Mouse (Mus musculus): ENCODE results near the gene Pask. TPM values are rescaled to one million over a fixed set of nuclear protein-coding genes. Genes with fewer than 3 reads are reported as not detected.
"Not testable (repeated sequence)": the region's sequence is repeated elsewhere in the genome, so short reads cannot be mapped to it uniquely, and the experiment has no call there.

The Pask gene
- polyA plus RNA-seq, 1 experiment: 0.22 TPM

DNA sequence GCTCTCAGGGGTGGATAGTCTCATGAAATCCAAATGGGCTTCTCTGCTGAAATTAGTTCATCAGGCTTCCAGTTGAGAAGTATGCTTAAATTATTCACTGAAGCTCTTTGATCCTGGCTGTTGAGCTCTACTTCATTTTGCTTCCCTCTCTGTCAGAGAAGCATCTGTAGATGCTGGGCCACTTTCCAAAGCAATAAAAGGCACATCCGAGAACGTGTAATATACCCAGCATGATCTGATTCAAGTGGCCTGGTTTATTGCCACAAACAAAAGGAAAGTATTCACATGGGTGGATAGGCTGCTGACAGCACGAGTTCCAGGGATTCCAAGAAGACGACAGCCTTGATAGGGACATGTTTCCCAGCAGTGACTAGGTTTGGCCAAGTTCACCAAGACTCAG lies 6.4 kb upstream of the Pask start:
- H3K27me3 ChIP-seq (ENCODE audit: control insufficient read depth): no peaks in the 10 kb centered on the region
- no peaks in the 10 kb centered on the region for H3K9me3 ChIP-seq (ENCODE audit: control insufficient read depth, low read length)
- TF ChIP-seq TAL1 (IDR thresholded peaks at IDR 0.05; ENCODE audit: low read length): no peak
- H3K4me3 ChIP-seq (replicated peaks): no peak overlapping the region
- H3K4me1 ChIP-seq (ENCODE audit: control insufficient read depth): peaks cover 13% of the 10 kb centered on the region
- H3K36me3 ChIP-seq (ENCODE audit: control insufficient read depth): peaks cover 98% of the 10 kb centered on the region

- H3K27me3 ChIP-seq (ENCODE audit: control insufficient read depth): no peaks in the 10 kb centered on the region
- peaks cover 23% of the 10 kb centered on the region for H3K4me1 ChIP-seq (ENCODE audit: control insufficient read depth)
- peaks cover 73% of the 10 kb centered on the region for H3K36me3 ChIP-seq (ENCODE audit: control insufficient read depth)
- H3K9me3 ChIP-seq (ENCODE audit: control insufficient read depth, low read length): no peaks in the 10 kb centered on the region
- no peak overlapping the region for H3K4me3 ChIP-seq (replicated peaks)
- TF ChIP-seq GATA1 (IDR thresholded peaks at IDR 0.05; ENCODE audit: low read length) (no peak), TAL1 (IDR thresholded peaks at IDR 0.05; ENCODE audit: low read length) (no peak)
Observed at GRCm38 (mm10) chr1:93347176-93347575, 3.9 kb upstream of the Pask start.

GRCm38 (mm10) chr1:93343504-93344047 lies 294 bp upstream of the Pask start:
- Histone ChIP-seq H3K36me3 (ENCODE audit: control insufficient read depth) (peaks cover 49% of the 10 kb centered on the region), H3K4me1 (ENCODE audit: control insufficient read depth) (peaks cover 43% of the 10 kb centered on the region), H3K4me3 (replicated peaks) (peak overlapping the region; percentile 91), H3K9me3 (ENCODE audit: control insufficient read depth, low read length) (no peaks in the 10 kb centered on the region), H3K27me3 (ENCODE audit: control insufficient read depth) (no peaks in the 10 kb centered on the region)
- no peak for TF ChIP-seq GATA1 (IDR thresholded peaks at IDR 0.05; ENCODE audit: low read length)
- TF ChIP-seq TAL1 (IDR thresholded peaks at IDR 0.05; ENCODE audit: low read length): no peak

DNA sequence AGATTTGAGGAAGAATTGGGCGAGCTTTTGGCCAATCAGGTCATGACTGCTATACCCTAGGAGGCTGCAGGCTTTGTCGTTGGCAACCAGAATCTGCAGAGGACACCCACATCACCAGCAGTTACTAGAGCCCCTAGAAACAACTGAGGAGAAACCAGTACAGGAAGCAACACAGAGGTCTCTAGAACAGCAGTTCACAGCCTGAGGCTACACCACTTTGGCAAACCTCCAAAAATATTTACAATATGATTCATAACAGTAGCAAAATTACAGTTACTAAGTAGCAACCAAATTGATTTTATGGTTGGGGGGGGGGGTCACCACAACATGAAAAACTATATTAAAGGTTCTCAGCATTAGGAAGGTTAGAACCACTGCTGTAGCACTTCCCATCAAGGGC lies 8.7 kb downstream of the Pask start:
- no peak for TF ChIP-seq GATA1 (IDR thresholded peaks at IDR 0.05; ENCODE audit: low read length)
- no peak for TF ChIP-seq TAL1 (IDR thresholded peaks at IDR 0.05; ENCODE audit: low read length)
- peaks cover 5% of the 10 kb centered on the region for H3K4me1 ChIP-seq (ENCODE audit: control insufficient read depth)
- peaks cover 96% of the 10 kb centered on the region for H3K36me3 ChIP-seq (ENCODE audit: control insufficient read depth)
- no peak overlapping the region for H3K4me3 ChIP-seq (replicated peaks)
- no peaks in the 10 kb centered on the region for H3K9me3 ChIP-seq (ENCODE audit: control insufficient read depth, low read length)
- H3K27me3 ChIP-seq (ENCODE audit: control insufficient read depth): no peaks in the 10 kb centered on the region

DNA sequence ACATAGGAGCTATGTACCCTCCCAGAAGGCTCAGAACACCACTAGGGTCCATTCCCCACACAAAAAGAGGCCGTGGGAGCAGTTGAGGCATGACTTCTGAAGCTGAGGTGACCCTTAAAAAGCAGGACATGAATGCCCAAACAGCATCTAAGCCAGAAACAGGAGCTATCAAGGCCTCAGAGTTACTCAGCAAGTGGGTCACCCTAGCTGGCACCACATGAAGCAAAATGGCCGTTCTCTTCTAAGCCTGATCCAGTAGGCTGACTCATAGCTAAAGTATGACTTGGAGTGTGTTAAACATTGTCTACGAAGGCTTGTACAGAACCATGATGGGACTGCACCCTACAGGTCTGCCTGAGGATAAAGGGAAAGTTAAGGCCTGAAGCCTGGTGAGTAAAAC lies 16.8 kb downstream of the Pask start:
- no peaks in the 10 kb centered on the region for H3K9me3 ChIP-seq (ENCODE audit: control insufficient read depth, low read length)
- H3K4me1 ChIP-seq (ENCODE audit: control insufficient read depth): no peaks in the 10 kb centered on the region; the same call in 1 of the 2 replicates
- TF ChIP-seq TAL1 (IDR thresholded peaks at IDR 0.05; ENCODE audit: low read length) (no peak), GATA1 (IDR thresholded peaks at IDR 0.05; ENCODE audit: low read length) (no peak)
- H3K27me3 ChIP-seq (ENCODE audit: control insufficient read depth): no peaks in the 10 kb centered on the region
- H3K36me3 ChIP-seq (ENCODE audit: control insufficient read depth): peaks cover 97% of the 10 kb centered on the region
- H3K4me3 ChIP-seq (replicated peaks): no peak overlapping the region

GRCm38 (mm10) chr1:93323973-93324372 lies 19.3 kb downstream of the Pask start:
- H3K27me3 ChIP-seq (ENCODE audit: control insufficient read depth): no peaks in the 10 kb centered on the region
- peaks cover 98% of the 10 kb centered on the region for H3K36me3 ChIP-seq (ENCODE audit: control insufficient read depth)
- TF ChIP-seq GATA1 (IDR thresholded peaks at IDR 0.05; ENCODE audit: low read length): no peak
- TF ChIP-seq TAL1 (IDR thresholded peaks at IDR 0.05; ENCODE audit: low read length): no peak
- no peaks in the 10 kb centered on the region; the same call in 1 of the 2 replicates for H3K4me1 ChIP-seq (ENCODE audit: control insufficient read depth)
- no peak overlapping the region for H3K4me3 ChIP-seq (replicated peaks)
- no peaks in the 10 kb centered on the region for H3K9me3 ChIP-seq (ENCODE audit: control insufficient read depth, low read length)

GRCm38 (mm10) chr1:93305581-93306337 lies 37.5 kb downstream of the Pask start, which contains the start of gene Mterf4:
Mterf4 (minus strand) TSS chr1:93305915.
- no peak for TF ChIP-seq TAL1 (IDR thresholded peaks at IDR 0.05; ENCODE audit: low read length)
- no peak for TF ChIP-seq GATA1 (IDR thresholded peaks at IDR 0.05; ENCODE audit: low read length)
- Histone ChIP-seq H3K27me3 (ENCODE audit: control insufficient read depth) (no peaks in the 10 kb centered on the region), H3K9me3 (ENCODE audit: control insufficient read depth, low read length) (no peaks in the 10 kb centered on the region), H3K4me1 (ENCODE audit: control insufficient read depth) (peaks cover 24% of the 10 kb centered on the region), H3K4me3 (replicated peaks) (peak within 1 kb of the TSS; percentile 77), H3K36me3 (ENCODE audit: control insufficient read depth) (peaks cover 65% of the 10 kb centered on the region)

GRCm38 (mm10) chr1:93300578-93300977 lies 42.7 kb downstream of the Pask start:
- peaks cover 84% of the 10 kb centered on the region for H3K36me3 ChIP-seq (ENCODE audit: control insufficient read depth)
- TF ChIP-seq TAL1 (IDR thresholded peaks at IDR 0.05; ENCODE audit: low read length) (no peak), GATA1 (IDR thresholded peaks at IDR 0.05; ENCODE audit: low read length) (no peak)

GRCm38 (mm10) chr1:93299791-93300190 lies 43.5 kb downstream of the Pask start:
- TF ChIP-seq TAL1 (IDR thresholded peaks at IDR 0.05; ENCODE audit: low read length): no peak
- no peak for TF ChIP-seq GATA1 (IDR thresholded peaks at IDR 0.05; ENCODE audit: low read length)
- Histone ChIP-seq H3K4me3 (replicated peaks) (no peak overlapping the region), H3K36me3 (ENCODE audit: control insufficient read depth) (peaks cover 82% of the 10 kb centered on the region)

More at GRCm38 (mm10) chr1:93300578-93300977, 42.7 kb downstream of the Pask start:
- peaks cover 19% of the 10 kb centered on the region for H3K4me1 ChIP-seq (ENCODE audit: control insufficient read depth)
- H3K9me3 ChIP-seq (ENCODE audit: control insufficient read depth, low read length): no peaks in the 10 kb centered on the region
- H3K4me3 ChIP-seq (replicated peaks): no peak overlapping the region
- no peaks in the 10 kb centered on the region for H3K27me3 ChIP-seq (ENCODE audit: control insufficient read depth)

GRCm38 (mm10) chr1:93294491-93294890 lies 48.8 kb downstream of the Pask start:
- H3K36me3 ChIP-seq (ENCODE audit: control insufficient read depth): peaks cover 31% of the 10 kb centered on the region
- not testable (repeated sequence) for H3K4me1 ChIP-seq (ENCODE audit: control insufficient read depth); H3K27me3 ChIP-seq (ENCODE audit: control insufficient read depth); H3K9me3 ChIP-seq (ENCODE audit: control insufficient read depth, low read length); H3K4me3 ChIP-seq (replicated peaks)

More at GRCm38 (mm10) chr1:93299791-93300190, 43.5 kb downstream of the Pask start:
- H3K9me3 ChIP-seq (ENCODE audit: control insufficient read depth, low read length): no peaks in the 10 kb centered on the region
- peaks cover 11% of the 10 kb centered on the region for H3K4me1 ChIP-seq (ENCODE audit: control insufficient read depth)
- no peaks in the 10 kb centered on the region for H3K27me3 ChIP-seq (ENCODE audit: control insufficient read depth)

All from erythroblast, embryonic 14.5 days (primary cell).